Mouse (Mus musculus): ENCODE data around the gene Gstm3.

Gstm3 gene

GRCm38 (mm10) chr3:107953328-107953755 lies 15.7 kb downstream of the Gstm3 start:
- ChIA-PET CTCF (interaction anchor here (0.6 to 3.8 kb wide), 17 partner anchors 9 to 195 kb away, joined by 3 to 18 read pairs (median 5); partner anchors contain the start of genes Gstm1 (in 3 of the 4), Gstm6 (in 3 of the 4), Gstm4 (in 1 of the 4) and Gstm7 (in 1 of the 4)), POLR2A (interaction anchor here in 3 of 4 experiments (1.0 to 5.1 kb wide), 14 partner anchors 10 to 65 kb away, joined by 3 to 41 read pairs (median 7); partner anchors contain the start of genes Gstm1 (in 3 of the 3), Gstm3 (in 1 of the 3), Gstm6 (in 1 of the 3) and Gstm7 (in 1 of the 3))

- POLR2A ChIA-PET, result interaction anchor here in 2 of 4 experiments (0.6 to 1.4 kb wide), 4 partner anchors 13 to 114 kb away, joined by 3 read pairs; no protein-coding TSS in a partner anchor
- CTCF ChIA-PET, result interaction anchor here in 2 of 4 experiments (0.6 to 0.7 kb wide), 2 partner anchors 11 to 98 kb away, joined by 3 read pairs; no protein-coding TSS in a partner anchor
These were observed 18.6 kb downstream of the Gstm3 start for GRCm38 (mm10) chr3:107950531-107950930.

- CTCF ChIA-PET, result interaction anchor here in 2 of 4 experiments (0.6 to 1.3 kb wide), 2 partner anchors 10 to 112 kb away, joined by 3 to 5 read pairs; no protein-coding TSS in a partner anchor
- POLR2A ChIA-PET, result interaction anchor here in 3 of 4 experiments (0.6 to 1.6 kb wide), 5 partner anchors 14 to 199 kb away, joined by 3 to 7 read pairs (median 3); partner anchors contain the start of gene Gstm1 (in 1 of the 3)
These were observed 19.6 kb downstream of the Gstm3 start for GRCm38 (mm10) chr3:107949461-107949860.

- ChIA-PET POLR2A (interaction anchor here in 2 of 4 experiments (1.1 to 6.7 kb wide), 6 partner anchors 9 to 99 kb away, joined by 3 to 37 read pairs (median 3); partner anchors contain the start of genes Gstm7 (in 2 of the 2) and Gstm4 (in 1 of the 2)), CTCF (interaction anchor here (0.6 to 3.5 kb wide), 11 partner anchors 8 to 361 kb away, joined by 3 to 21 read pairs (median 4); partner anchors contain the start of genes Gnai3 (in 1 of the 4), Gstm1 (in 1 of the 4), Gstm4 (in 1 of the 4) and Gstm7 (in 1 of the 4))
These were observed 23.4 kb downstream of the Gstm3 start for GRCm38 (mm10) chr3:107945729-107946128.

- POLR2A ChIA-PET, result interaction anchor here (0.5 to 6.7 kb wide), 50 partner anchors 9 to 502 kb away, joined by 3 to 37 read pairs (median 4); partner anchors contain the start of genes Gstm1 (in 3 of the 4), Gstm7 (in 3 of the 4), Gstm2 (in 2 of the 4) and Gstm4 (in 2 of the 4)
- CTCF ChIA-PET, result interaction anchor here (0.5 to 3.5 kb wide), 51 partner anchors 9 to 1224 kb away, joined by 3 to 46 read pairs (median 4); partner anchors contain the start of genes Gstm7 (in 4 of the 4), Gnai3 (in 2 of the 4), Gstm1 (in 2 of the 4) and Gstm2 (in 2 of the 4)
These were observed 25.7 kb downstream of the Gstm3 start, which contains the start of gene Gstm6 for GRCm38 (mm10) chr3:107943239-107943990. Gstm6 (minus strand) TSS chr3:107943749.

- ChIA-PET CTCF (interaction anchor here in 1 of 4 experiments (1.7 to 1.8 kb wide), 3 partner anchors 10 to 23 kb away, joined by 3 to 11 read pairs (median 6); partner anchors contain the start of gene Gstm7), POLR2A (interaction anchor here in 2 of 4 experiments (0.6 to 6.7 kb wide), 4 partner anchors 9 to 169 kb away, joined by 4 to 37 read pairs (median 10); partner anchors contain the start of genes Gstm7 (in 2 of the 2) and Gstm1 (in 1 of the 2))
These were observed 27.8 kb downstream of the Gstm3 start for GRCm38 (mm10) chr3:107941261-107941660.

GRCm38 (mm10) chr3:107940524-107940923 lies 28.6 kb downstream of the Gstm3 start:
- POLR2A ChIA-PET, result interaction anchor here in 3 of 4 experiments (0.5 to 6.7 kb wide), 8 partner anchors 9 to 194 kb away, joined by 3 to 37 read pairs (median 8); partner anchors contain the start of genes Gstm7 (in 3 of the 3) and Gstm1 (in 1 of the 3)
- CTCF ChIA-PET, result interaction anchor here in 3 of 4 experiments (0.5 to 1.7 kb wide), 16 partner anchors 9 to 224 kb away, joined by 3 to 11 read pairs (median 3); partner anchors contain the start of genes Gstm7 (in 2 of the 3) and Gstm4 (in 1 of the 3)

- CTCF ChIA-PET, result interaction anchor here in 3 of 4 experiments (0.6 to 1.7 kb wide), 28 partner anchors 8 to 225 kb away, joined by 3 to 11 read pairs (median 3); partner anchors contain the start of genes Gstm4 (in 2 of the 3), Gnai3 (in 1 of the 3), Gstm1 (in 1 of the 3) and Gstm7 (in 1 of the 3)
- POLR2A ChIA-PET, result interaction anchor here in 3 of 4 experiments (0.9 to 2.9 kb wide), 9 partner anchors 8 to 207 kb away, joined by 3 to 14 read pairs (median 4); partner anchors contain the start of genes Gstm7 (in 3 of the 3), Gstm1 (in 1 of the 3) and Gstm4 (in 1 of the 3)
These were observed 29.3 kb downstream of the Gstm3 start for GRCm38 (mm10) chr3:107939830-107940229.

GRCm38 (mm10) chr3:107939403-107939802 lies 29.7 kb downstream of the Gstm3 start:
- CTCF ChIA-PET, result interaction anchor here in 3 of 4 experiments (0.6 to 1.7 kb wide), 28 partner anchors 8 to 225 kb away, joined by 3 to 6 read pairs (median 3); partner anchors contain the start of genes Gstm4 (in 2 of the 3), Gnai3 (in 1 of the 3), Gstm1 (in 1 of the 3) and Gstm7 (in 1 of the 3)
- POLR2A ChIA-PET, result interaction anchor here (0.6 to 2.9 kb wide), 9 partner anchors 8 to 207 kb away, joined by 3 to 14 read pairs (median 4); partner anchors contain the start of genes Gstm7 (in 3 of the 4), Gstm1 (in 1 of the 4) and Gstm4 (in 1 of the 4)

- ChIA-PET CTCF (no interaction called here), POLR2A (interaction anchor here in 1 of 4 experiments (0.8 to 1.2 kb wide), 2 partner anchors 10 to 134 kb away, joined by 3 to 4 read pairs; no protein-coding TSS in a partner anchor)
These were observed 33.2 kb downstream of the Gstm3 start for GRCm38 (mm10) chr3:107935888-107936287.

- ChIA-PET POLR2A (interaction anchor here in 1 of 4 experiments (0.8 kb wide), 1 partner anchor 135 kb away, joined by 4 read pairs; no protein-coding TSS in a partner anchor), CTCF (no interaction called here)
These were observed 33.8 kb downstream of the Gstm3 start for GRCm38 (mm10) chr3:107935268-107935667.

GRCm38 (mm10) chr3:107932128-107932527 lies 37.0 kb downstream of the Gstm3 start:
- CTCF ChIA-PET, result interaction anchor here (0.6 to 2.6 kb wide), 31 partner anchors 7 to 908 kb away, joined by 3 to 46 read pairs (median 5); partner anchors contain the start of genes Gstm6 (in 4 of the 4), Gstm1 (in 3 of the 4), Cyb561d1 (in 1 of the 4) and Gstm4 (in 1 of the 4)
- POLR2A ChIA-PET, result interaction anchor here (0.6 to 4.1 kb wide), 58 partner anchors 7 to 659 kb away, joined by 3 to 37 read pairs (median 4); partner anchors contain the start of genes Gnai3 (in 3 of the 4), Gstm2 (in 3 of the 4), Gstm4 (in 3 of the 4) and Gstm6 (in 3 of the 4)

- ChIA-PET CTCF (interaction anchor here (0.5 to 2.6 kb wide), 43 partner anchors 8 to 908 kb away, joined by 3 to 46 read pairs (median 5); partner anchors contain the start of genes Gstm6 (in 4 of the 4), Gstm1 (in 3 of the 4), Ahcyl1 (in 1 of the 4) and Cyb561d1 (in 1 of the 4)), POLR2A (interaction anchor here (0.5 to 4.1 kb wide), 64 partner anchors 8 to 659 kb away, joined by 3 to 37 read pairs (median 4); partner anchors contain the start of genes Gnai3 (in 3 of the 4), Gstm1 (in 3 of the 4), Gstm2 (in 3 of the 4) and Gstm4 (in 3 of the 4))
These were observed 37.4 kb downstream of the Gstm3 start, which contains the start of gene Gstm7 for GRCm38 (mm10) chr3:107931670-107932069. Gstm7 (minus strand) TSS chr3:107931817.

GRCm38 (mm10) chr3:107931134-107931533 lies 37.9 kb downstream of the Gstm3 start:
- ChIA-PET CTCF (interaction anchor here (0.5 to 2.6 kb wide), 40 partner anchors 8 to 909 kb away, joined by 3 to 46 read pairs (median 5); partner anchors contain the start of genes Gstm6 (in 4 of the 4), Gstm1 (in 3 of the 4), Ahcyl1 (in 1 of the 4) and Cyb561d1 (in 1 of the 4)), POLR2A (interaction anchor here (0.5 to 4.1 kb wide), 62 partner anchors 8 to 660 kb away, joined by 3 to 37 read pairs (median 4); partner anchors contain the start of genes Gnai3 (in 3 of the 4), Gstm1 (in 3 of the 4), Gstm2 (in 3 of the 4) and Gstm4 (in 3 of the 4))

GRCm38 (mm10) chr3:107929731-107930130 lies 39.4 kb downstream of the Gstm3 start:
- ChIA-PET CTCF (interaction anchor here in 2 of 4 experiments (0.6 to 1.4 kb wide), 2 partner anchors 14 to 119 kb away, joined by 3 to 6 read pairs; partner anchors contain the start of gene Gstm6 (in 1 of the 2)), POLR2A (interaction anchor here in 2 of 4 experiments (1.5 to 2.4 kb wide), 4 partner anchors 9 to 217 kb away, joined by 4 to 11 read pairs (median 8); no protein-coding TSS in a partner anchor)

GRCm38 (mm10) chr3:107929243-107929642 lies 39.8 kb downstream of the Gstm3 start:
- POLR2A ChIA-PET, result interaction anchor here in 1 of 4 experiments (1.5 kb wide), 1 partner anchor 67 kb away, joined by 4 read pairs; no protein-coding TSS in a partner anchor
- CTCF ChIA-PET, result interaction anchor here in 2 of 4 experiments (0.6 to 1.4 kb wide), 5 partner anchors 10 to 302 kb away, joined by 3 to 6 read pairs (median 3); partner anchors contain the start of genes Gstm1 (in 1 of the 2) and Gstm6 (in 1 of the 2)

All from embryonic stem cell, embryonic (primary cell).